Mouse (Mus musculus): ENCODE measurements around the gene Alas2. TPM values are rescaled to one million over a fixed set of nuclear protein-coding genes. Genes with fewer than 3 reads are reported as not detected.
A peak's percentile ranks its signal among the peaks of the same experiment; 100 is the strongest.

The Alas2 gene
- polyA plus RNA-seq (2011; ENCODE audit: insufficient read depth, insufficient read length, low replicate concordance, missing spikeins) = 1,004 and 1,851 TPM in 2 replicates

GRCm38 (mm10) chrX:150547239-150547638, at the start of gene Alas2:
Gene Alas2 (plus strand): TSS chrX:150547375.
- Histone ChIP-seq H3K4me1 (ENCODE audit: control insufficient read depth, insufficient read depth, low read length) (no peaks in the 10 kb centered on the region), H3K27ac (ENCODE audit: control insufficient read depth, insufficient read depth, low read depth, low read length, poor library complexity) (peak within 1 kb of the TSS; percentile 67), H3K4me3 (replicated peaks; ENCODE audit: control insufficient read depth, low read depth, low read length) (peak within 1 kb of the TSS; percentile 66)
- peak; percentile 38; the same call in 1 of the 2 replicates for TF ChIP-seq POLR2A (IDR thresholded peaks at IDR 0.05; ENCODE audit: borderline replicate concordance, control insufficient read depth, low read depth, low read length)
- no peak for TF ChIP-seq CTCF (IDR thresholded peaks at IDR 0.05; ENCODE audit: control insufficient read depth, insufficient read depth, low read length)
- 55% methylated on average over 5 of the region's 5 CpGs for WGBS

- Histone ChIP-seq H3K4me1 (ENCODE audit: control insufficient read depth, insufficient read depth, low read length) (no peaks in the 10 kb centered on the region), H3K27ac (ENCODE audit: control insufficient read depth, insufficient read depth, low read depth, low read length, poor library complexity) (no peak overlapping the region), H3K4me3 (replicated peaks; ENCODE audit: control insufficient read depth, low read depth, low read length) (no peak overlapping the region)
- no peak for TF ChIP-seq POLR2A (IDR thresholded peaks at IDR 0.05; ENCODE audit: borderline replicate concordance, control insufficient read depth, low read depth, low read length)
- 72% methylated on average over 6 of the region's 6 CpGs for WGBS
Measured at GRCm38 (mm10) chrX:150508696-150509095, 38.5 kb upstream of the Alas2 start.

GRCm38 (mm10) chrX:150510631-150511030, 36.5 kb upstream of the Alas2 start:
- no peak for TF ChIP-seq CTCF (IDR thresholded peaks at IDR 0.05; ENCODE audit: control insufficient read depth, insufficient read depth, low read length)
- 30% methylated on average over 4 of the region's 4 CpGs for WGBS
- no peaks in the 10 kb centered on the region for H3K4me1 ChIP-seq (ENCODE audit: control insufficient read depth, insufficient read depth, low read length)

GRCm38 (mm10) chrX:150511274-150511673, 35.9 kb upstream of the Alas2 start:
- WGBS = 51% methylated on average over 6 of the region's 6 CpGs
- no peak for TF ChIP-seq CTCF (IDR thresholded peaks at IDR 0.05; ENCODE audit: control insufficient read depth, insufficient read depth, low read length)
- no peak for TF ChIP-seq POLR2A (IDR thresholded peaks at IDR 0.05; ENCODE audit: borderline replicate concordance, control insufficient read depth, low read depth, low read length)

More at GRCm38 (mm10) chrX:150510631-150511030, 36.5 kb upstream of the Alas2 start:
- H3K27ac ChIP-seq (ENCODE audit: control insufficient read depth, insufficient read depth, low read depth, low read length, poor library complexity) = no peak overlapping the region
- H3K4me3 ChIP-seq (replicated peaks; ENCODE audit: control insufficient read depth, low read depth, low read length) = no peak overlapping the region

GRCm38 (mm10) chrX:150514127-150514526, 33.0 kb upstream of the Alas2 start:
- whole genome bisulfite sequencing = 80% methylated on average over 1 of the region's 1 CpGs
- no peak overlapping the region for H3K4me3 ChIP-seq (replicated peaks; ENCODE audit: control insufficient read depth, low read depth, low read length)
- no peak overlapping the region for H3K27ac ChIP-seq (ENCODE audit: control insufficient read depth, insufficient read depth, low read depth, low read length, poor library complexity)
- H3K4me1 ChIP-seq (ENCODE audit: control insufficient read depth, insufficient read depth, low read length) = no peaks in the 10 kb centered on the region
- TF ChIP-seq CTCF (IDR thresholded peaks at IDR 0.05; ENCODE audit: control insufficient read depth, insufficient read depth, low read length) = no peak
- no peak for TF ChIP-seq POLR2A (IDR thresholded peaks at IDR 0.05; ENCODE audit: borderline replicate concordance, control insufficient read depth, low read depth, low read length)

More at GRCm38 (mm10) chrX:150511274-150511673, 35.9 kb upstream of the Alas2 start:
- no peaks in the 10 kb centered on the region for H3K4me1 ChIP-seq (ENCODE audit: control insufficient read depth, insufficient read depth, low read length)
- no peak overlapping the region for H3K27ac ChIP-seq (ENCODE audit: control insufficient read depth, insufficient read depth, low read depth, low read length, poor library complexity)
- H3K4me3 ChIP-seq (replicated peaks; ENCODE audit: control insufficient read depth, low read depth, low read length) = no peak overlapping the region

- no peak overlapping the region for H3K27ac ChIP-seq (ENCODE audit: control insufficient read depth, insufficient read depth, low read depth, low read length, poor library complexity)
- no peaks in the 10 kb centered on the region for H3K4me1 ChIP-seq (ENCODE audit: control insufficient read depth, insufficient read depth, low read length)
- TF ChIP-seq POLR2A (IDR thresholded peaks at IDR 0.05; ENCODE audit: borderline replicate concordance, control insufficient read depth, low read depth, low read length) = no peak
- TF ChIP-seq CTCF (IDR thresholded peaks at IDR 0.05; ENCODE audit: control insufficient read depth, insufficient read depth, low read length) = no peak
- no peak overlapping the region for H3K4me3 ChIP-seq (replicated peaks; ENCODE audit: control insufficient read depth, low read depth, low read length)
Measured at GRCm38 (mm10) chrX:150516015-150516414, 31.2 kb upstream of the Alas2 start.

- 74% methylated on average over 1 of the region's 1 CpGs for WGBS
- no peaks in the 10 kb centered on the region for H3K4me1 ChIP-seq (ENCODE audit: control insufficient read depth, insufficient read depth, low read length)
- TF ChIP-seq CTCF (IDR thresholded peaks at IDR 0.05; ENCODE audit: control insufficient read depth, insufficient read depth, low read length) (no peak), POLR2A (IDR thresholded peaks at IDR 0.05; ENCODE audit: borderline replicate concordance, control insufficient read depth, low read depth, low read length) (no peak)
- H3K27ac ChIP-seq (ENCODE audit: control insufficient read depth, insufficient read depth, low read depth, low read length, poor library complexity) = no peak overlapping the region
- H3K4me3 ChIP-seq (replicated peaks; ENCODE audit: control insufficient read depth, low read depth, low read length) = no peak overlapping the region
Measured at GRCm38 (mm10) chrX:150516477-150516876, 30.7 kb upstream of the Alas2 start.

GRCm38 (mm10) chrX:150540111-150540510, 7.1 kb upstream of the Alas2 start:
- TF ChIP-seq CTCF (IDR thresholded peaks at IDR 0.05; ENCODE audit: control insufficient read depth, insufficient read depth, low read length) (no peak), POLR2A (IDR thresholded peaks at IDR 0.05; ENCODE audit: borderline replicate concordance, control insufficient read depth, low read depth, low read length) (no peak)
- H3K4me3 ChIP-seq (replicated peaks; ENCODE audit: control insufficient read depth, low read depth, low read length) = no peak overlapping the region
- 47% methylated on average over 2 of the region's 2 CpGs for WGBS
- no peaks in the 10 kb centered on the region for H3K4me1 ChIP-seq (ENCODE audit: control insufficient read depth, insufficient read depth, low read length)
- H3K27ac ChIP-seq (ENCODE audit: control insufficient read depth, insufficient read depth, low read depth, low read length, poor library complexity) = no peak overlapping the region

GRCm38 (mm10) chrX:150541684-150542083, 5.5 kb upstream of the Alas2 start:
- H3K4me3 ChIP-seq (replicated peaks; ENCODE audit: control insufficient read depth, low read depth, low read length) = no peak overlapping the region
- no peaks in the 10 kb centered on the region for H3K4me1 ChIP-seq (ENCODE audit: control insufficient read depth, insufficient read depth, low read length)
- no peak for TF ChIP-seq CTCF (IDR thresholded peaks at IDR 0.05; ENCODE audit: control insufficient read depth, insufficient read depth, low read length)
- no peak for TF ChIP-seq POLR2A (IDR thresholded peaks at IDR 0.05; ENCODE audit: borderline replicate concordance, control insufficient read depth, low read depth, low read length)
- H3K27ac ChIP-seq (ENCODE audit: control insufficient read depth, insufficient read depth, low read depth, low read length, poor library complexity) = no peak overlapping the region
